Mouse (Mus musculus) frontal cortex, postnatal 25 days (tissue): Measurements from ENCODE around the gene Pfkfb2.

Source experiments
- DNase-seq, 2 experiments: peaks; one replicate each; pipeline ENCODE4 v3.0.0; 2022; ENCODE audit warnings: low spot score in 2 of 2

Gene Pfkfb2

GRCm38 (mm10) chr1:130737916-130738315 is 8.9 kb upstream of the Pfkfb2 start:
- no peak for DNase-seq

GRCm38 (mm10) chr1:130737411-130737881 is 8.4 kb upstream of the Pfkfb2 start:
- DNase-seq = no peak

GRCm38 (mm10) chr1:130734852-130735251 is 5.8 kb upstream of the Pfkfb2 start:
- no peak for DNase-seq

DNA sequence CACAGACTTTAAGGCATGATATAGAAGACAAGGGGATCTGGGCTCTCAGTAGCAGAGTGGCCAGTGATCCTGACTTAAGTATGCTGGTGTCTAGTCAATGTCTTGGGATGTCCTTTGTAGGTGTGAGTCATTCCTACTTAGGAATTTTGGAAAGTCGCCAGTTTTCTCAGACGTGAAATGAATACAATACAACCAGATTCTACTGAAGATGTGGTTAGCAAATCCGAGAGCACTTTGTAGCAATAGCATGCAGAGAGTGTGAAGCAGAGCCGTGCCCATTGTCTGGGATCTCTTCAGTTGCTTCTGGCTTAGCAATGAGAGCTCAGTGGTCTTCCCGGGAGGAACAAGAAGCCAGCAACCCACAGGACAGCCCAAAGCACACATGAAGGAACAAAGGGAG is 5.4 kb upstream of the Pfkfb2 start:
- DNase-seq = no peak

DNA sequence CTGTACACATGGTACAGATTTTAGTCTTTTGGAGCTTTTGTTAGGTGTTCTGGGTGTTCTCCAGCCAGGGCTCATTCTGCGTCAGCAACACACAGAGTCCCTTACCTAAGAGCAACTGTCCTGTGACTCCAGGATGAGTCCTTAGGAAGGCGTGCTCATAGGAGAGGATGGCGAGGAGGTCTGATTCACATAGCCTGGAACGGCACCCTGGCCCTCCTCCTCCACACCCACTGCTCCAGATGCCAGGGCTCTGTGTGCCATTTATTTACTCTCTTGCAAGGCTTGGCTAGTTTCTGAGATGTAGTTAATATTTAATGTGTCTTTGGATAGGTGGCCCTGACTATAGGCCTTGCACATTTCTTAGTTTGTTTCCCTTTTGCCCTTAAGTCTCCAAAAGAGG is 4.6 kb upstream of the Pfkfb2 start:
- no peak for DNase-seq

- DNase-seq = no peak
Measured at GRCm38 (mm10) chr1:130732706-130733658, 3.9 kb upstream of the Pfkfb2 start.

GRCm38 (mm10) chr1:130731741-130732337 is 2.8 kb upstream of the Pfkfb2 start, which contains the start of gene AA986860:
Gene AA986860 (plus strand): TSS chr1:130731976.
- no peak for DNase-seq

DNA sequence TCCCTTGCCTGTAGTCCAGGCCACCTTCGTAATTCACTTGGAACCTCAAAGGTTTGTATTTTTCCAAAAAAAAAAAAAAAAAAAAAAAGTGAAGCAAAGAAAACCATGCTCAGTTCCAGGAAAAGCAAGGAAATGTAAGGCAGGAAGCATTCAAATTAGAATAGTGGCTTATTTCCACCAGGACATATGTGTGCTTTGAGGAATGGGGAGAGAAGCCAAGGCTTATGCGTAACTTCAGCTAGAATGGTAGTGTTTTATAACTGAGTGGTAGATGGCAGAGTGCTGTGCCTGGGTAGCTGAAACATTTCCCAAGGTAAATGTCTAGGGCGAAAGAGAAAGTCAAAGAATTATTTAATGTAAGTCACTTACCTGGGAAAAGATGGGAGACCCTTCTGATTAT is 345 bp downstream of the Pfkfb2 start:
- no peak for DNase-seq

- no peak for DNase-seq
Measured at GRCm38 (mm10) chr1:130728070-130728469, 983 bp downstream of the Pfkfb2 start.

- DNase-seq = no peak
Measured at GRCm38 (mm10) chr1:130726396-130726795, 2.7 kb downstream of the Pfkfb2 start.

- no peak for DNase-seq
Measured at GRCm38 (mm10) chr1:130724206-130724605, 4.8 kb downstream of the Pfkfb2 start.

GRCm38 (mm10) chr1:130717291-130717871 is 11.7 kb downstream of the Pfkfb2 start, which contains the start of gene Yod1:
Gene Yod1 (plus strand): TSS chr1:130717327.
- DNase-seq = peak; percentile 73 to 83

DNA sequence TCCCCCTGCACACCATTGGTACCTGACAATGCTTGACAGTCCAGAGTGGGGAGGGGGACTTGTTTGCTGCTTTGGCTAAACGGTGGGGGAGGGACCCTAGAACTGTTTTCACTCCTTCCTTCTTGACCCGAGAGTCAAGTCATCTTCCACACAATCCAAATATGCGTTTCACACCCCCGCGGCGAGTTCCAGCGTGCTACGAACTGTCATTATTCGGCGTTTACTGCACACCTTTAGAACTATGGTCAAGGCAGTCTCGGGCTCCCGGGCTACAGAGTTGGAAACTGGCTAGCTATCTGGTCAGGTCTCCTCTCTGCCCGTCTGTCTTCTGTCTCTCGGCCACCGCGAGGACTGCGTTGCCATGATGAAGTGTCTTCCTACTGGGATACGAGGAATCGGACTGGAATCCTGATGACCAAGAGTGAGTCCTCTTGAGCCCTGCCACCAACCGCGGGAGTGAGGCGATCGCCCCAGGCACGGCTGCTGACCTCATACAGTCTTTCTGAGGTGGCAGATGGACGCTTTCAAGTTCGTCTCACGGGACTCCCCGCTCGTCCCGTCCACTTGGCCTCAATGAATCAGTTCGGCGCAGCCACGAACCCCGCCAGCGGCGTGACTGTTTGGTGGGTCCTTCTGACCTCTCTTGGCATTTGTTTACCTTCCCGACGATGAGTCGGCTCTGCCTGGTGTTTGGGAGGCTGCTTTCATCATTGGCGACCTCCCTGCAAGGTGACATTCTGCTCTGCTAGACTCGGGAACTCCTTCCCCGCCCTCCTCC is 12.4 kb downstream of the Pfkfb2 start:
- DNase-seq = peak in 1 of 2 experiments; percentile 44

DNA sequence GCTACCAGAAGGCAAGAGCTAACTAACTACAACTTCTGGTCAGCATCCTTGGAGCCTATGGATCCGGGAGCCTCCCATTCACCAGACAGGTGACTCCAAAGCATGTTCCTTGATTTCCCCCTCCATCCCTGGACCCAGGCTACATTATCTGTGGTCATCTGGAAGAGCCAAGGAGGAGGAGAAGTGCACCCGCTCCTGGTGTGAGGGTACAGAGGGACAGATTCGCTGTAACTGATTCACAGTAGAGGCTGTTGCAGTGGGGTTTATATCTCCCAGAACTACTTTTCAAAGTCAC is 12.9 kb downstream of the Pfkfb2 start:
- DNase-seq = no peak

GRCm38 (mm10) chr1:130715561-130716217 is 13.4 kb downstream of the Pfkfb2 start, which contains the start of gene Gm29427:
Gene Gm29427 (minus strand): TSS chr1:130715799.
- peak; percentile 94 to 95 for DNase-seq

DNA sequence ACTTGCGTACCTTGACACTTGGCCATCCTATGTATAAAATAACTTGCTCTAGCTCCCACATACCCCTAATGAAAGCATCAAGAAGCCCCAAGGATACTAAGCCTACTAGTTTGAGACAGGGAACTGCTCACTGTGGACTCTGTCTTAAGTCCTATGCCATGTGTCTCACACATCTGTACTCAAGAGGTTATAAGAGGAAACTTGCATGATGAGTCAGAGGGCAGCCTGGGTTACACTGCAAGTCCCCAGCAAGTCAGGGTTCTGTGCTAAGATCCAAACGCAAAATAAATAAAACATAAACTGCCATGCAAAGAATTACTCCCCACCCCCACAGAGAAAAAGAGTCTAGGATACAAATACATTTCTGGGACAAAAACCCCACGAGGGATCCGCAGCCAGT is 15.0 kb downstream of the Pfkfb2 start:
- DNase-seq = no peak

GRCm38 (mm10) chr1:130710283-130711080 is 18.6 kb downstream of the Pfkfb2 start:
- no peak for DNase-seq

DNA sequence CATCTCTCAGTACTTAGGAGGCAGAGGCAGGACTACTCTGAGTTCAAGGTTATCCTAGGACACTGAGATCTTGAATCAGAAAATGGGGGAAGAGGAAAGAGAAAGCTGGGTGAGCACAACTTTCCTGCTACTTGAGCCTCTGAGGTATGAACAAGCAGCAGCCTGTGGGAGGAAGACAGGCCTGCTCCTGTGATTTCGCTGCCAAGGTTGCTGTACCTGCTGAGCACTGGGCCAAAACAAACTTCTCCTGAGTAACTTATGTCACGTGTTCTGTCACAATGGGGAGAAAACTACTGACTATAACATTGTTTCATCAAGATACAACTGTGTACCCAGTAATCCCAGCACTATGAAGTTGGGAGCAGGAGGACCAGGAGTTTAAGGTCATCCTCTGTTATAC is 25.4 kb downstream of the Pfkfb2 start:
- no peak for DNase-seq

DNA sequence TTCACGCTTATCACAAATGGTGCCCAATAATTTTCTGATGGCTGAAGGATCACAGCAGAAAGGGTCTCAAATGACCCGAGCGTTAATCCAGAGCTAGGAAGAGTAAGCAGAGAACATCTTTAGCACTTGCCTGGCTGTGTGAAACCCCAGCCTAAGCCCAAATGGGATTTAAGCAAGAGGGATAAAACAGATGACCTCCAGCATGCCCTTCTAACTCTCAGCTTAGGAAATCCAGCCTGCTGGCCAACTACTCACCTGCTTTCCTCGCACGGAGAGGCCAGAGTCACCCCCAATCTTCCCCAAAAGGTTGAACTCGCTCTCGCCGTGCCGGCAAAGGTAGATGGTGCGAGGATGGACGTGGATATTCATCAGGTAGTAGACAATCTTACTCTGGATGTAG is 27.1 kb downstream of the Pfkfb2 start:
- no peak for DNase-seq

- DNase-seq = no peak
Measured at GRCm38 (mm10) chr1:130699937-130700633, 29.0 kb downstream of the Pfkfb2 start.
